Mouse (Mus musculus) left cerebral cortex, adult 9 months (tissue): ENCODE results near the gene Gm340.

ENCODE experiments used
- DNase-seq, 2 experiments: peaks; one replicate each; pipeline ENCODE4 v3.0.0; 2022; ENCODE audit warnings: low spot score in 2 of 2

The Gm340 gene

GRCm38 (mm10) chr19:41581706-41582420 is at the start of gene Gm340:
TSS of gene Gm340 (plus strand) at chr19:41582370.
- no peak for DNase-seq

GRCm38 (mm10) chr19:41534021-41534420 is 48.1 kb upstream of the Gm340 start:
- DNase-seq = no peak

GRCm38 (mm10) chr19:41556981-41557380 is 25.2 kb upstream of the Gm340 start:
- no peak for DNase-seq

- DNase-seq = no peak
These were observed 24.7 kb upstream of the Gm340 start for GRCm38 (mm10) chr19:41557491-41557890.

GRCm38 (mm10) chr19:41558891-41559486 is 23.2 kb upstream of the Gm340 start:
- DNase-seq = no peak

- no peak for DNase-seq
These were observed 21.3 kb upstream of the Gm340 start for GRCm38 (mm10) chr19:41560856-41561255.

- DNase-seq = no peak
These were observed 13.4 kb upstream of the Gm340 start for GRCm38 (mm10) chr19:41568791-41569190.

GRCm38 (mm10) chr19:41573700-41574099 is 8.5 kb upstream of the Gm340 start:
- no peak for DNase-seq

- DNase-seq = no peak
These were observed 4.6 kb upstream of the Gm340 start for GRCm38 (mm10) chr19:41577576-41577975.

GRCm38 (mm10) chr19:41579311-41579920 is 2.8 kb upstream of the Gm340 start:
- DNase-seq = no peak

GRCm38 (mm10) chr19:41582918-41583514 is 846 bp downstream of the Gm340 start:
- no peak for DNase-seq

GRCm38 (mm10) chr19:41586752-41587151 is 4.6 kb downstream of the Gm340 start:
- DNase-seq = no peak

- no peak for DNase-seq
These were observed 5.5 kb downstream of the Gm340 start for GRCm38 (mm10) chr19:41587431-41588222.

- DNase-seq = no peak
These were observed 6.9 kb downstream of the Gm340 start for GRCm38 (mm10) chr19:41589026-41589425.

GRCm38 (mm10) chr19:41589681-41590080 is 7.5 kb downstream of the Gm340 start:
- DNase-seq = no peak

GRCm38 (mm10) chr19:41591808-41592207 is 9.6 kb downstream of the Gm340 start:
- DNase-seq = no peak

- no peak for DNase-seq
These were observed 15.2 kb downstream of the Gm340 start for GRCm38 (mm10) chr19:41597170-41597894.

GRCm38 (mm10) chr19:41600647-41601046 is 18.5 kb downstream of the Gm340 start:
- no peak for DNase-seq

- peak in 1 of 2 experiments; percentile 32 for DNase-seq
These were observed 24.2 kb downstream of the Gm340 start for GRCm38 (mm10) chr19:41606208-41606987.

GRCm38 (mm10) chr19:41611683-41612082 is 29.5 kb downstream of the Gm340 start:
- DNase-seq = no peak
